In the genomic region with DNA sequence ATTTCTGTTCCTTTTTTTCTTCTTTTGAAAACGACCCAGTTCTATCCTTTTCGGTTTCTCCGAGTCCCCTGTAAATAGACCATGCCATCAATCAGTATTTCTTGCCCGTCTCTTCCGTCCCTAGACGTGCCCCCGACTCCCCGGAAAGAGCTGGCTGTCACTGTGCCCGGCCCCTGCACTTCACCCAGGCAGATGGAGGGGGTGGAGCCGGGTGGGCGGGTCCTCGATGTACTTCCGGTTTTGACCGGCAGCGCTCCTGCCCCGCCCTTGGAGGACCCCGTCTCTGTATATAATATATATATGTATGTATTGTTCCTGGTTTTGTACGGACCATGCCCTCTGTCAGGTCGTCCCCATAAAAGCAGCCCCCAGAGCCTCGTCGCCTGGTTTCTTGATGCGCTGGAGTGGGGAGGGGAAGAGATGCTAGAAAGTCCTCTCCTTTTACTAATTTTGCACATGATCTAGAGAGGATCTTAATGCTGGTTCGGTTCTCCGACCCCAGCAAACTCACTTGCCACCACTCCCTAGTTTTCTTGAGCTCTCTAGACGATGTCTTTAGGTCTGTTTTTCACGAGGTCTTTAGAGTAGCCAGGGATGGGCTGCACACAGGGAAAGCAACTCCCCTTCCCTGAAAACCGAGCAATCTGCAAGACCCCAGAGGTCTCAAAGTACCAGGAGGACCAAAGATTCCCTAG, we compare ENCODE assay signal across 1 mouse cellular context.
TF ChIP-seq lines count a peak whose summit lies in the region.

No protein-coding gene starts in this region.

TF ChIP-seq in C2C12, 6 proteins besides CTCF, POLR2A, EP300 and RAD21 (continued from another document):
- no peak for TF ChIP-seq FOSL1 (IDR thresholded peaks at IDR 0.05; ENCODE audit: insufficient read depth, low read length, poor library complexity, severe bottlenecking)
TF ChIP-seq in C2C12: peak in this region for 0.
